Comparison of ENCODE assay signal across 27 mouse cellular contexts in genomic region chr1:87200811-87201210, GRCm38 (mm10). TPM values are rescaled to one million over a fixed set of nuclear protein-coding genes. Genes with fewer than 3 reads are reported as not detected.
DNase-seq lines count a peak whose midpoint lies in the region; ATAC-seq and TF ChIP-seq lines count a peak whose summit lies in the region.
"Had no signal": no experiment of that assay in that cellular context is flagged by ENCODE, and none has a peak within 500 bp of the region (broad histone marks: within the 10 kb centered on the region; RNA-seq: fewer than 3 reads in every experiment).

No protein-coding gene starts in this region.

- H3K9me3 ChIP-seq in heart, postnatal 0 days (replicated peaks; ENCODE audit: control insufficient read depth, low read length) = no peaks in the 10 kb centered on the region
- H3K9me3 ChIP-seq in heart, embryonic 12.5 days (replicated peaks) = no peaks in the 10 kb centered on the region
- H3K9me3 ChIP-seq in lung, postnatal 0 days (ENCODE audit: low read length) = no peaks in the 10 kb centered on the region
- H3K9me3 ChIP-seq: embryonic facial prominence, embryonic 13.5 days; embryonic facial prominence, embryonic 15.5 days; forebrain, embryonic 10.5 days; forebrain, embryonic 12.5 days; G1E had no signal

- 14% methylated on average over 2 of the region's 2 CpGs for WGBS in heart, postnatal 0 days
- 23% methylated on average over 2 of the region's 2 CpGs for WGBS in heart, embryonic 12.5 days
- WGBS in macrophage (ENCODE audit: missing documents) = 30% methylated on average over 2 of the region's 2 CpGs
- 33% methylated on average over 2 of the region's 2 CpGs for WGBS in lung, postnatal 0 days

- DNase-seq in heart, postnatal 0 days (ENCODE audit: low spot score) = peak; percentile 20
- DNase-seq in left cerebral cortex, postnatal 4 days = no peak
- DNase-seq in lung, postnatal 0 days (ENCODE audit: low spot score) = no peak
- DNase-seq: adrenal gland, adult 2 months; adrenal gland, postnatal 10 days; adrenal gland, postnatal 25 days; B cell, adult 2 months; cerebellum, adult 11-12 months; cerebellum, adult 2 months; cerebellum, adult 9-10 months; cerebellum, postnatal 14 days; cerebellum, postnatal 36 days; embryo, embryonic 11 days had no signal

- no peaks in the 10 kb centered on the region for H3K79me2 ChIP-seq in macrophage (ENCODE audit: inconsistent target)

- H3K4me1 ChIP-seq in heart, postnatal 0 days (ENCODE audit: control insufficient read depth, insufficient read depth) = peaks cover 6% of the 10 kb centered on the region; the same call in 1 of the 2 replicates
- peaks cover 13% of the 10 kb centered on the region for H3K4me1 ChIP-seq in heart, embryonic 12.5 days (replicated peaks)
- H3K4me1 ChIP-seq in lung, postnatal 0 days (ENCODE audit: insufficient read depth, low read depth, low read length) = no peaks in the 10 kb centered on the region
- H3K4me1 ChIP-seq: embryonic facial prominence, embryonic 13.5 days; embryonic facial prominence, embryonic 15.5 days; forebrain, embryonic 12.5 days had no signal

- intact Hi-C loops in left cerebral cortex, postnatal 4 days (cut with DNase I) = no loop called here

- H3K4me2 ChIP-seq in heart, postnatal 0 days (ENCODE audit: low read depth, low read length) = no peak overlapping the region
- no peak overlapping the region for H3K4me2 ChIP-seq in heart, embryonic 12.5 days
- H3K4me2 ChIP-seq in lung, postnatal 0 days (replicated peaks; ENCODE audit: low read depth, low read length) = no peak overlapping the region
- H3K4me2 ChIP-seq: embryonic facial prominence, embryonic 13.5 days; embryonic facial prominence, embryonic 15.5 days; forebrain, embryonic 12.5 days had no signal

- H3K36me3 ChIP-seq in heart, postnatal 0 days (replicated peaks; ENCODE audit: control insufficient read depth, insufficient read depth, low read length) = no peaks in the 10 kb centered on the region
- no peaks in the 10 kb centered on the region for H3K36me3 ChIP-seq in heart, embryonic 12.5 days
- no peaks in the 10 kb centered on the region for H3K36me3 ChIP-seq in macrophage (ENCODE audit: inconsistent target)
- H3K36me3 ChIP-seq in lung, postnatal 0 days (ENCODE audit: insufficient read depth, low read length) = no peaks in the 10 kb centered on the region
- H3K36me3 ChIP-seq: embryonic facial prominence, embryonic 13.5 days; embryonic facial prominence, embryonic 15.5 days; forebrain, embryonic 10.5 days; forebrain, embryonic 12.5 days; G1E had no signal

- no peak for TF ChIP-seq CTCF in heart, postnatal 0 days (IDR thresholded peaks at IDR 0.05; ENCODE audit: low read depth)
- no peak for TF ChIP-seq CTCF in lung, postnatal 0 days (IDR thresholded peaks at IDR 0.05)

- no peak overlapping the region for H3K27ac ChIP-seq in heart, postnatal 0 days (ENCODE audit: low read depth)
- H3K27ac ChIP-seq in heart, embryonic 12.5 days (ENCODE audit: poor library complexity, severe bottlenecking) = no peak overlapping the region
- peak overlapping the region; percentile 35 for H3K27ac ChIP-seq in macrophage
- H3K27ac ChIP-seq in lung, postnatal 0 days (ENCODE audit: low read length) = no peak overlapping the region
- H3K27ac ChIP-seq: embryonic facial prominence, embryonic 13.5 days; embryonic facial prominence, embryonic 15.5 days; forebrain, embryonic 10.5 days; forebrain, embryonic 12.5 days had no signal

- H3K9ac ChIP-seq in heart, postnatal 0 days (replicated peaks; ENCODE audit: low read depth, low read length) = no peak overlapping the region
- no peak overlapping the region for H3K9ac ChIP-seq in heart, embryonic 12.5 days
- H3K9ac ChIP-seq in lung, postnatal 0 days (replicated peaks; ENCODE audit: low read depth) = no peak overlapping the region
- H3K9ac ChIP-seq: embryonic facial prominence, embryonic 13.5 days; embryonic facial prominence, embryonic 15.5 days; forebrain, embryonic 12.5 days had no signal

- ATAC-seq in heart, postnatal 0 days (ENCODE audit: insufficient read depth, low read depth) = peak; percentile 57
- no peak for ATAC-seq in heart, embryonic 12.5 days (ENCODE audit: insufficient number of reproducible peaks, low FRiP score)
- ATAC-seq in lung, postnatal 0 days = no peak
- ATAC-seq: CD4-positive, CD25-positive, alpha-beta regulatory T cell, adult 4 months; forebrain, embryonic 14.5 days; forebrain, embryonic 16.5 days had no signal

- H3K4me3 ChIP-seq in heart, postnatal 0 days (ENCODE audit: low read depth, low read length) = no peak overlapping the region
- no peak overlapping the region for H3K4me3 ChIP-seq in heart, embryonic 12.5 days
- H3K4me3 ChIP-seq in macrophage (ENCODE audit: inconsistent target) = no peak overlapping the region
- H3K4me3 ChIP-seq in lung, postnatal 0 days (ENCODE audit: low read depth, low read length) = no peak overlapping the region
- H3K4me3 ChIP-seq: embryonic facial prominence, embryonic 13.5 days; embryonic facial prominence, embryonic 15.5 days; erythroblast, embryonic 14.5 days; forebrain, embryonic 10.5 days; forebrain, embryonic 12.5 days had no signal

- peaks cover 1% of the 10 kb centered on the region; the same call in 1 of the 2 replicates for H3K27me3 ChIP-seq in heart, postnatal 0 days (ENCODE audit: control insufficient read depth, insufficient read depth, low read length)
- H3K27me3 ChIP-seq in heart, embryonic 12.5 days (replicated peaks) = peaks cover 7% of the 10 kb centered on the region
- 0 out of 2 replicates have a peak, but pooled peaks cover 2% of the 10 kb centered on the region for H3K27me3 ChIP-seq in lung, postnatal 0 days (replicated peaks; ENCODE audit: insufficient read depth, low read length)

- TF ChIP-seq EP300 in heart, postnatal 0 days (IDR thresholded peaks at IDR 0.05; ENCODE audit: low read depth) = no peak
- no peak for TF ChIP-seq EP300 in lung, postnatal 0 days (IDR thresholded peaks at IDR 0.05)

RNA-seq across cellular contexts. Expression of gene Chrng, which starts 3.6 kb away (rescaled TPM):
- total RNA-seq in heart, postnatal 0 days (2014; rRNA removed; ENCODE audit: low replicate concordance) = 1.5 TPM in 1 of 2 replicates, not detected in the other
- polyA plus RNA-seq in heart, postnatal 0 days (2015; fragmentation: Nextera tagmentation; extraction: Ambion mirVana) = 0.05 and 0.25 TPM in 2 replicates
- 0.73 and 1.8 TPM in 2 replicates for polyA plus RNA-seq in heart, embryonic 12.5 days (2016; fragmentation: Nextera tagmentation; extraction: Ambion mirVana)
- total RNA-seq in macrophage (2018; cell fraction: chromatin; rRNA removed) = under 1 TPM in 1 of 26 experiments, not detected in 25; 0.26 TPM
- total RNA-seq in macrophage (2018; cell fraction: cytosol; rRNA removed) = not detected
- total RNA-seq in macrophage (2018; cell fraction: nucleus; rRNA removed) = under 1 TPM in 1 of 26 experiments, not detected in 25; 0.23 TPM
- 0.24 TPM in 1 of 3 replicates, not detected in the others for polyA plus RNA-seq in macrophage (2018)
- not detected for total RNA-seq in left cerebral cortex, postnatal 4 days (2021)
- 0.04 TPM in 1 of 2 replicates, not detected in the other for polyA plus RNA-seq in lung, postnatal 0 days (2015; fragmentation: Nextera tagmentation; extraction: Ambion mirVana)
- total RNA-seq: adrenal gland, adult 2 months; adrenal gland, postnatal 25 days; common myeloid progenitor, adult 5-6 weeks had no signal
- polyA plus RNA-seq: adrenal gland, adult 2 months; cerebellum, adult 2 months; erythroblast, embryonic 14.5 days; forebrain, embryonic 12.5 days; forebrain, embryonic 14.5 days; forebrain, embryonic 16.5 days; G1E had no signal

RNA-seq across cellular contexts. Expression of gene Chrnd, which starts 10.4 kb away (rescaled TPM):
- 0.31 TPM in 1 of 2 replicates, not detected in the other for total RNA-seq in heart, postnatal 0 days (2014; rRNA removed; ENCODE audit: low replicate concordance)
- not detected in 2 replicates for polyA plus RNA-seq in heart, postnatal 0 days (2015; fragmentation: Nextera tagmentation; extraction: Ambion mirVana)
- 0.08 TPM in 1 of 2 replicates, not detected in the other for polyA plus RNA-seq in heart, embryonic 12.5 days (2016; fragmentation: Nextera tagmentation; extraction: Ambion mirVana)
- total RNA-seq in macrophage (2018; cell fraction: chromatin; rRNA removed) = not detected
- not detected for total RNA-seq in macrophage (2018; cell fraction: cytosol; rRNA removed)
- not detected for total RNA-seq in macrophage (2018; cell fraction: nucleus; rRNA removed)
- polyA plus RNA-seq in macrophage (2018) = not detected in 3 replicates
- not detected for total RNA-seq in left cerebral cortex, postnatal 4 days (2021)
- not detected in 2 replicates for polyA plus RNA-seq in lung, postnatal 0 days (2015; fragmentation: Nextera tagmentation; extraction: Ambion mirVana)
- total RNA-seq: adrenal gland, adult 2 months; adrenal gland, postnatal 25 days; CH12.LX; common myeloid progenitor, adult 5-6 weeks; G1E had no signal
- polyA plus RNA-seq: adrenal gland, adult 2 months; CD4-positive, CD25-positive, alpha-beta regulatory T cell, adult 4 months; cerebellum, adult 2 months; erythroblast, embryonic 14.5 days; forebrain, embryonic 10.5 days; forebrain, embryonic 14.5 days; forebrain, embryonic 16.5 days; G1E had no signal

RNA-seq across cellular contexts. Expression of gene Eif4e2, which starts 12.9 kb away (rescaled TPM):
- total RNA-seq in heart, postnatal 0 days (2014; rRNA removed; ENCODE audit: low replicate concordance) = 54.9 and 56.2 TPM in 2 replicates
- polyA plus RNA-seq in heart, postnatal 0 days (2015; fragmentation: Nextera tagmentation; extraction: Ambion mirVana) = 76.2 and 80.9 TPM in 2 replicates
- polyA plus RNA-seq in heart, embryonic 12.5 days (2016; fragmentation: Nextera tagmentation; extraction: Ambion mirVana) = 141 and 145 TPM in 2 replicates
- 100 to 1,000 TPM in 7 of 26 experiments, 10 to 100 TPM in 19; 70.1 to 123 (median 96.7) TPM for total RNA-seq in macrophage (2018; cell fraction: chromatin; rRNA removed)
- 100 to 1,000 TPM in 6 of 26 experiments, 10 to 100 TPM in 20; 81.1 to 137 (median 91.7) TPM for total RNA-seq in macrophage (2018; cell fraction: cytosol; rRNA removed)
- 100 to 1,000 TPM in 1 of 26 experiments, 10 to 100 TPM in 25; 61.8 to 110 (median 73.3) TPM for total RNA-seq in macrophage (2018; cell fraction: nucleus; rRNA removed)
- polyA plus RNA-seq in macrophage (2018) = 76.8 to 143 TPM (median 95.4 TPM) in 3 replicates
- 10 to 100 TPM; 92.6 to 92.8 TPM for total RNA-seq in left cerebral cortex, postnatal 4 days (2021)
- 110 and 118 TPM in 2 replicates for polyA plus RNA-seq in lung, postnatal 0 days (2015; fragmentation: Nextera tagmentation; extraction: Ambion mirVana)

RNA-seq across cellular contexts. Expression of gene Prss56, which starts 17.7 kb away (rescaled TPM):
- total RNA-seq in heart, postnatal 0 days (2014; rRNA removed; ENCODE audit: low replicate concordance) = 1.4 TPM in 1 of 2 replicates, not detected in the other
- not detected in 2 replicates for polyA plus RNA-seq in heart, postnatal 0 days (2015; fragmentation: Nextera tagmentation; extraction: Ambion mirVana)
- not detected in 2 replicates for polyA plus RNA-seq in heart, embryonic 12.5 days (2016; fragmentation: Nextera tagmentation; extraction: Ambion mirVana)
- not detected for total RNA-seq in macrophage (2018; cell fraction: chromatin; rRNA removed)
- total RNA-seq in macrophage (2018; cell fraction: cytosol; rRNA removed) = not detected
- not detected for total RNA-seq in macrophage (2018; cell fraction: nucleus; rRNA removed)
- polyA plus RNA-seq in macrophage (2018) = not detected in 3 replicates
- under 1 TPM; 0.16 to 0.40 TPM for total RNA-seq in left cerebral cortex, postnatal 4 days (2021)
- not detected in 2 replicates for polyA plus RNA-seq in lung, postnatal 0 days (2015; fragmentation: Nextera tagmentation; extraction: Ambion mirVana)
- total RNA-seq: adrenal gland, adult 2 months; adrenal gland, postnatal 10 days; adrenal gland, postnatal 25 days; adrenal gland, postnatal 4 days; CH12.LX; common myeloid progenitor, adult 5-6 weeks; G1E had no signal
- polyA plus RNA-seq: CD4-positive, CD25-positive, alpha-beta regulatory T cell, adult 4 months; embryonic facial prominence, embryonic 13.5 days; erythroblast, embryonic 14.5 days; forebrain, embryonic 10.5 days; forebrain, embryonic 12.5 days; G1E had no signal

RNA-seq across cellular contexts. Expression of gene Ecel1, which starts 44.5 kb away (rescaled TPM):
- 0.46 and 2.2 TPM in 2 replicates for total RNA-seq in heart, postnatal 0 days (2014; rRNA removed; ENCODE audit: low replicate concordance)
- polyA plus RNA-seq in heart, postnatal 0 days (2015; fragmentation: Nextera tagmentation; extraction: Ambion mirVana) = 0.41 and 0.55 TPM in 2 replicates
- 0.22 and 0.50 TPM in 2 replicates for polyA plus RNA-seq in heart, embryonic 12.5 days (2016; fragmentation: Nextera tagmentation; extraction: Ambion mirVana)
- not detected for total RNA-seq in macrophage (2018; cell fraction: chromatin; rRNA removed)
- total RNA-seq in macrophage (2018; cell fraction: cytosol; rRNA removed) = not detected
- total RNA-seq in macrophage (2018; cell fraction: nucleus; rRNA removed) = not detected
- polyA plus RNA-seq in macrophage (2018) = not detected in 3 replicates
- total RNA-seq in left cerebral cortex, postnatal 4 days (2021) = 10 to 100 TPM in 1 of 2 experiments, 1 to 10 TPM in 1; 3.4 to 11.8 TPM
- 0.17 and 0.39 TPM in 2 replicates for polyA plus RNA-seq in lung, postnatal 0 days (2015; fragmentation: Nextera tagmentation; extraction: Ambion mirVana)
- total RNA-seq: CH12.LX; common myeloid progenitor, adult 5-6 weeks; G1E had no signal
- polyA plus RNA-seq: erythroblast, embryonic 14.5 days; G1E had no signal
